Mouse (Mus musculus): ENCODE results near the gene Washc3.

DNA sequence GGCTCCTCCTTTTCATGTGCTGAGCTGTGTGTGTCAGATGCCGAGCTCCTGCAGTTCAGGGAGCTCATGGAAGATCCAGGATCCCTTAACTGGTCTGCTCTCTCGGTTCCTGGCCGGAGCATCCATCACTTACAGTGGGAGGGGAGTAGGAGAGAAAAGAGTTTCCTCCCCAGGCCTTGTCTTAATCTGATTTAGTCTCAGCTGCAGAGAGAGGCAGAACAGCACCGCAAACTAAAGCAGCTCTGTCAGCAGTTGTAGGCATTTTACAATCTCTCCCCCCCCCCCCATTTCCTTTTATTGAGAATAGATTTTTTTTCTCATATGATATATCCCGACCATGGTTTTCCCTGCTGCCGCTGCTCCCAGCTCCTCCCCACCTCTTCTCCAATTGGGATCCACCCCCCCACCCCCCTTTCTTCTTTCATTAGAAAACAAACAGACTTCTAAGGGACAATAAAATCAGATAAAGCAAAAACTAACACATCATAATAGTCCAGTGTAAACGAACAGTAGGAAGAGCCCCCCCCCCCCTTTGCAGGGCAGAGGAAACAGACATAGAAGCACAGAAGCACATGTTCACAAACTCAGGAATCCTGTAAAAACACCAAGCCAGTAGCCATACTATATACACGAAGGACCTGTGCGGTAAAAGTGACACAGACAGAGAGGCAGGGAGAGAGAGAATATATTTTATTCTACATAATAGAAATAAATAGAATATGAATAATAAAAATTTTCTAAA lies 51.4 kb downstream of the Washc3 start:
- TF ChIP-seq CTCF (IDR thresholded peaks at IDR 0.05; ENCODE audit: control insufficient read depth, insufficient read depth, insufficient read length) = no peak
- no peak for TF ChIP-seq USF1 (IDR thresholded peaks at IDR 0.05; ENCODE audit: low read depth)
- no peak for TF ChIP-seq MAX (IDR thresholded peaks at IDR 0.05)

Measured in C2C12 (cell line).